Mouse (Mus musculus) kidney, postnatal 25 days (tissue): Measurements from ENCODE around the gene Igbp1b.

ENCODE experiments used
- DNase-seq, 2 experiments: peaks; one replicate each; pipeline ENCODE4 v3.0.0; 2021; ENCODE audit warnings: mixed read lengths in 2 of 2

The Igbp1b gene

DNA sequence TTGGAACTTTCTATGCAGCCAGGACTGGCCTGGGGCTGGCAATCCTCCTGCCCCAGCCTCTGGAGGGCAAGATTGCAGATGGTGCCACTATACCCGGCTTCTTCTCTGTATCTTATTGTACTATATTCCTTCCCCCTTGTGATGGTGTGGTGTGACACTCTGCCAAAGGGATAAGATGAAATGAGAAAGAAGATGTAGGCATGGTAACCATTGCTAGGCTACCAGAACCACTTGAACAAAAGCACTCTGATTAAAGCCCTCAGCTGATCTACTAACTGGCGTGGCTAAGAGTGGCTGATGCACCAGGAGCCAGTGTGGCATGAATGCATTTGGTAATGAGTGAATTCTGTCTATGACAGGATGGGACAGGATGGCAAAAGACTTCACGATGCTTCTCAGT, at the start of gene Igbp1b:
Gene Igbp1b (minus strand): TSS at position 29 of the 400 bp plus-strand sequence.
- DNase-seq = no peak

DNA sequence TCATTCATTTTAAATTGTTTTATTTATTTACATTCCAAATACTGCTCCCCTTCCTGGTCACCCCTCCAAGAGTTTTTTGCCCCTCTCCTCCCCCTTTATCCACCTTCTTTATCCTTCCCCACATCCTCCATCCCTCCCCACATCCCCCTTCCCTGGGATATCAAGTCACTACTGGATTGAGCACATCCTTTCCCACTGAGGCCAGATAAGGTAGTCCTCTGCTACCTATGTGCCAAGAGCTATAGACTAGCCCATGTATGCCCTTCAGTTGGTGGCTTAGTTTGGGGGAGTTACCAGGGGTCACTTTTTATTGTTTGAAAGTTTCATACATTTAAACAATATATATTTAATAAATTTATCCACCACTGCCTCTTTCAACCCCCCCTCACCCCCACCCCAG, 24.6 kb upstream of the Igbp1b start:
- DNase-seq = no peak

DNA sequence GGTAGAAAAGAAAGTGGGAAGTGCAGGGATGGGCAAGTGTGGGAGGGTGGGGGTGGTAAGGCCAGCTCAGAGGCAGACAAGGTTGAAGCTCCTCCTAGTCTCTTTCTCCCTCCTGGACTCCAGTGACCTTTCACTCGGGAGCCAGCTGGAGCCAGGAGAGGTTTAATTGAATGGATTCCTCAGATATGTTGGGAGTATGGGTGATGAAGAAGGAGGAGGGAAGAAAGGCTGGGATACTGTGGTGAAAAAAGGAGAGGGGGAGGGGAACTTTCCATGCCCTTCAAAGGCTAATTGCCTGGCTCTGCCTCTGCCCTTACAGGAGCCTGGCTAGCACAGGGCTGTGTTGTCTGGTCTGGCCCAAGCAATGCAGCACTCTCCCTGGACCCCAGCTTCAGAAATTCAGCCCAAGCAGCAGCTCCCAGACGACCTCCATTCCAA, 14.4 kb upstream of the Igbp1b start:
- DNase-seq = no peak

DNA sequence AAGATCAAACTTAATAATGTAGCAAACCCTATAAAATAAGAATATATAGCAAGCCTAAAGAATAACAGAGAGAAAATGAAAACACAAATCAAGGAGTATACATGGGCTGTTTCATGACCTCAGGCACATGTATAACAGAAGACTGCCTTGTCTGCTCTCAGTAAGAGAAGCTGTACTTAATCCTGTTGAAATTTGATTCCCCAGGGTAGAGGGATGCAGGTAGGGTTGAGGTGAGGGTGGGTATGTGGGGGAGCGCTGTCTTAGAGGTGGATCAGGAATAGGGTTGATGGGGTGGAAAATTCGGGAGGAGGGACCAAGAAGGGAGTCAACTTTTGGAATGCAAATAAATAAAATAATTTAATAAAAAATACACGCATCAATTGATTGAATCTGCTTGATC, 7.1 kb upstream of the Igbp1b start:
- no peak for DNase-seq

DNA sequence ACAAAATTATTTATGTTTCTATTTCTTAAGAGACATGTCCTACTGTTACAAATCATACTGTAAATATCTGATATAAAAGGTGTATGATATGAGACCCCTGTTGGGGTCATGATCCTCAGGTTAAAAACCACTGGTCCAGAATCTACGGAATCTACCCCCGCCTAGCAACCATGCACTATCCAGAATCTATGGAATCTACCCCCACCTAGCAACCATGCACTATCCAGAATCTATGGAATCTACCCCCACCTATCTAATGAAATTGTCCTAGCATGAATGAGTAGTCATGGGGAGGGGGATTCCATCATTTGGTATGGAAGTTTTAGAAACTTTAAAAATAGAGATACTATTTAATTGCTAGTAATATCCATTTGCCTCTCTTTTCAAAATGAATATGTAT, 12.7 kb downstream of the Igbp1b start:
- no peak for DNase-seq

DNA sequence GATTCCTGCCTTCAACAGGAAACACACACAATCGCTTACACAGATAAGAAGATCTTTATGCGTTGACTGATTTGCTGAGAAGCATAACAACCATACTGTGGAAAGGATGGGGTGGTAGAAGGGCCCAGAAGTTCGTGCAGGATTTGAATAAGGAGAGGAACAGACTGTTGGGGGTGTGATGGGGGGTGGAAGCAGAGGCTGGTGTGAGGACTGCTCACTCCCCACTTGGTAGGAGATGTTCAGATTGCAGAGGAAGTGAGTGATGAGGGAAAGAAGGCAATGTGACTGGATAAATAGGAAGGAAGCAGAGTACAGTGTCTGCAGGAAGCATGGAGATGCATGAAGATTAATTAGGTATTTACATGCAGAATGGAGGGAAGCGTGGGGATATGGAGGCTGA, 19.0 kb downstream of the Igbp1b start:
- no peak for DNase-seq

DNA sequence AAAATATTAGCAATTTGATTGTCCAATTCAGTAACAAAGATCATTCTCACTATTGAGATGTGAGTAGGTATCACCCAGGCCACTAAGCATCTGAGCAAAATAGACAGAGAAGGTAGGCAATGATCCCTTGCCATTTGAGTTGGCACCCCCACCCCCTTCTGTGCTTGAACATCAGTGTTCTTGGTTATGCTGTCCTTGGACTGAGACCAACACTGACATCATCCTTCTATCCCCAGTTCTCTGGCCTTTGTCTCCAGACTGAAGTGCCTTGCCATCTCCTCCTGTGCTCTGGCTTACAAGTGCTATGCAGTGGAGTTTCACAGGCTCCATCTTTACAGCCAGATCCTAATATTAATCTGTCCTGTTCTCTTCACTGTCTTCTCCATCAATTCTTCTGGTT, 37.6 kb downstream of the Igbp1b start:
- DNase-seq = no peak

DNA sequence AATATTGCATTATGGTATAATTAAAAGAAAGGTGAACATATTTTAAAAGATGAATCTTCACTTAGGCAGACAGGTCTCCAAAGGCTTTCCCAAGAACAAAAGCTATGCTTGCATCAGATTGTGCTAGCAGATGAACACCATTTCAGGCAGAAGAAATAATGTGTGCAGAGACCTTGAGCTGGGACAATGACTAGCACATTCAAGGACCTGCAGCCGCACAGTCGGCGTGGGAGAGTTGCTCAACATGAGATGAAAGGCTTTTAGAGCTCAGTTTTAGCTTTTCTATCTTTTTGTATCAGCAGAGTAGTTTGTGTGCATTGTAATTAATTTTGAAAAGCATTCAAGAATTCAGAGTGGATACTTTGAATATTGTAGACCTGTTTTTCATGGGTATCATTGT, 39.9 kb downstream of the Igbp1b start:
- no peak for DNase-seq
